Mouse (Mus musculus) heart, embryonic 16.5 days (tissue): Measurements from ENCODE around the gene Gas2l3. TPM values are rescaled to one million over a fixed set of nuclear protein-coding genes. Genes with fewer than 3 reads are reported as not detected.

Experiments
- ATAC-seq: fragments of 200-750 bp; cut with Nextera tagmentation; replicated peaks from 2 replicates; pipeline ENCODE4 v1.8.0; 2017; ENCODE audit warnings: moderate number of reproducible peaks; ENCODE audit not compliant: insufficient read depth, low FRiP score; ENCODE audit errors: extremely low read depth
- H3K27ac ChIP-seq: fragments of 300-500 bp; sonication (generic); 2 replicates; pipeline ENCODE4 v1.5.1; 2014; ENCODE audit warnings: mild to moderate bottlenecking, low read length, control low read depth, moderate library complexity
- H3K27me3 ChIP-seq: fragments of 300-500 bp; sonication (generic); 2 replicates; pipeline ENCODE4 v1.6.1; 2014; ENCODE audit warnings: low read length, mixed read lengths; ENCODE audit not compliant: control insufficient read depth, insufficient read depth
- H3K36me3 ChIP-seq: fragments of 300-500 bp; sonication (generic); 2 replicates; pipeline ENCODE4 v1.6.1; 2014; ENCODE audit not compliant: control insufficient read depth, insufficient read depth
- H3K4me1 ChIP-seq: fragments of 300-500 bp; sonication (generic); 2 replicates; pipeline ENCODE4 v1.6.1; 2014; ENCODE audit warnings: low read length, mixed read lengths; ENCODE audit not compliant: control insufficient read depth, insufficient read depth
- H3K4me2 ChIP-seq: fragments of 300-500 bp; sonication (generic); 2 replicates; pipeline ENCODE4 v1.6.1; 2014; ENCODE audit warnings: low read depth, mild to moderate bottlenecking, control low read depth, low read length
- H3K4me3 ChIP-seq: fragments of 300-500 bp; sonication (generic); 2 replicates; pipeline ENCODE4 v1.5.1; 2014; ENCODE audit warnings: mild to moderate bottlenecking, control low read depth, low read length
- H3K9ac ChIP-seq: fragments of 300-500 bp; sonication (generic); 2 replicates; pipeline ENCODE4 v1.6.1; 2014; ENCODE audit warnings: low read length, control low read depth
- H3K9me3 ChIP-seq: fragments of 300-500 bp; sonication (generic); replicated peaks from 2 replicates; pipeline ENCODE4 v1.6.1; 2016; ENCODE audit warnings: low read length; ENCODE audit not compliant: control insufficient read depth
- WGBS: fragments of 180-500 bp; shearing (Covaris S2); extraction: QIAGEN DNeasy Blood & Tissue Kit; methylation state at CpG from one replicate; pipeline ENCODE4 v1.1.7; 2014; 5-methylcytosine and 5-hydroxymethylcytosine counted together
- polyA plus RNA-seq: library from polyadenylated mRNA; unstranded; fragments of >200 nt; fragmentation: Nextera tagmentation; extraction: Ambion mirVana; gene quantifications from 2 replicates; pipeline ENCODE4 v1.2.1, GENCODE M21; 2015

The Gas2l3 gene
- polyA plus RNA-seq, 1 experiment from 2014 or later, result 20.2 TPM

GRCm38 (mm10) chr10:89435920-89436319 is 7.8 kb downstream of the Gas2l3 start:
- H3K36me3 ChIP-seq, result peaks cover 19% of the 10 kb centered on the region
- no peaks in the 10 kb centered on the region for H3K27me3 ChIP-seq
- no peaks in the 10 kb centered on the region for H3K9me3 ChIP-seq
- 64% methylated on average over 9 of the region's 9 CpGs for WGBS
- no peak overlapping the region for H3K4me2 ChIP-seq
- peaks cover 32% of the 10 kb centered on the region for H3K4me1 ChIP-seq
- ATAC-seq, result no peak
- H3K9ac ChIP-seq, result no peak overlapping the region
- H3K27ac ChIP-seq, result no peak overlapping the region
- no peak overlapping the region for H3K4me3 ChIP-seq

GRCm38 (mm10) chr10:89435413-89435812 is 8.4 kb downstream of the Gas2l3 start:
- no peak overlapping the region for H3K9ac ChIP-seq
- WGBS, result 88% methylated on average over 12 of the region's 12 CpGs
- no peak for ATAC-seq
- H3K4me1 ChIP-seq, result peaks cover 29% of the 10 kb centered on the region
- H3K4me3 ChIP-seq, result no peak overlapping the region
- peaks cover 23% of the 10 kb centered on the region for H3K36me3 ChIP-seq
- no peak overlapping the region for H3K27ac ChIP-seq
- H3K4me2 ChIP-seq, result no peak overlapping the region
- no peaks in the 10 kb centered on the region for H3K9me3 ChIP-seq
- H3K27me3 ChIP-seq, result no peaks in the 10 kb centered on the region

GRCm38 (mm10) chr10:89434509-89435210 is 9.1 kb downstream of the Gas2l3 start:
- Histone ChIP-seq H3K9me3 (no peaks in the 10 kb centered on the region), H3K36me3 (peaks cover 25% of the 10 kb centered on the region), H3K4me2 (no peak overlapping the region), H3K9ac (no peak overlapping the region), H3K4me3 (no peak overlapping the region), H3K4me1 (peaks cover 25% of the 10 kb centered on the region), H3K27me3 (no peaks in the 10 kb centered on the region), H3K27ac (no peak overlapping the region)
- WGBS, result 78% methylated on average over 17 of the region's 17 CpGs
- no peak for ATAC-seq

GRCm38 (mm10) chr10:89432743-89433142 is 11.0 kb downstream of the Gas2l3 start:
- H3K4me1 ChIP-seq, result peaks cover 8% of the 10 kb centered on the region
- no peak for ATAC-seq
- no peaks in the 10 kb centered on the region for H3K27me3 ChIP-seq
- no peak overlapping the region for H3K27ac ChIP-seq
- WGBS, result 84% methylated on average over 13 of the region's 13 CpGs
- H3K9ac ChIP-seq, result no peak overlapping the region
- H3K4me2 ChIP-seq, result no peak overlapping the region
- no peaks in the 10 kb centered on the region for H3K9me3 ChIP-seq
- H3K36me3 ChIP-seq, result peaks cover 28% of the 10 kb centered on the region
- H3K4me3 ChIP-seq, result no peak overlapping the region

- Histone ChIP-seq H3K9ac (no peak overlapping the region), H3K27ac (no peak overlapping the region), H3K4me1 (peaks cover 2% of the 10 kb centered on the region; the same call in 1 of the 2 replicates), H3K9me3 (no peaks in the 10 kb centered on the region), H3K4me3 (no peak overlapping the region), H3K27me3 (no peaks in the 10 kb centered on the region), H3K4me2 (no peak overlapping the region), H3K36me3 (peaks cover 36% of the 10 kb centered on the region)
- WGBS, result 91% methylated on average over 7 of the region's 7 CpGs
- ATAC-seq, result no peak
These were observed 13.0 kb downstream of the Gas2l3 start for GRCm38 (mm10) chr10:89430751-89431150.

- H3K27me3 ChIP-seq, result no peaks in the 10 kb centered on the region
- no peaks in the 10 kb centered on the region for H3K9me3 ChIP-seq
- no peak overlapping the region for H3K4me2 ChIP-seq
- H3K27ac ChIP-seq, result no peak overlapping the region
- no peak overlapping the region for H3K4me3 ChIP-seq
- WGBS, result 86% methylated on average over 11 of the region's 11 CpGs
- no peak for ATAC-seq
- H3K9ac ChIP-seq, result no peak overlapping the region
- H3K4me1 ChIP-seq, result no peaks in the 10 kb centered on the region
- H3K36me3 ChIP-seq, result peaks cover 39% of the 10 kb centered on the region
These were observed 18.9 kb downstream of the Gas2l3 start for GRCm38 (mm10) chr10:89424800-89425393.

- ATAC-seq, result no peak
- Histone ChIP-seq H3K4me1 (no peaks in the 10 kb centered on the region), H3K36me3 (peaks cover 35% of the 10 kb centered on the region), H3K9me3 (no peaks in the 10 kb centered on the region), H3K4me2 (no peak overlapping the region), H3K9ac (no peak overlapping the region), H3K27ac (no peak overlapping the region), H3K4me3 (no peak overlapping the region), H3K27me3 (no peaks in the 10 kb centered on the region)
- 92% methylated on average over 9 of the region's 9 CpGs for WGBS
These were observed 19.6 kb downstream of the Gas2l3 start for GRCm38 (mm10) chr10:89424217-89424616.

- Histone ChIP-seq H3K4me1 (no peaks in the 10 kb centered on the region), H3K27ac (no peak overlapping the region), H3K4me2 (no peak overlapping the region), H3K9ac (no peak overlapping the region), H3K36me3 (peaks cover 37% of the 10 kb centered on the region), H3K9me3 (no peaks in the 10 kb centered on the region), H3K27me3 (no peaks in the 10 kb centered on the region), H3K4me3 (no peak overlapping the region)
- 86% methylated on average over 9 of the region's 9 CpGs for WGBS
- no peak for ATAC-seq
These were observed 20.5 kb downstream of the Gas2l3 start for GRCm38 (mm10) chr10:89423164-89423778.

- Histone ChIP-seq H3K27ac (no peak overlapping the region), H3K27me3 (no peaks in the 10 kb centered on the region), H3K9me3 (no peaks in the 10 kb centered on the region), H3K4me2 (no peak overlapping the region), H3K36me3 (peaks cover 40% of the 10 kb centered on the region), H3K4me3 (no peak overlapping the region), H3K9ac (no peak overlapping the region), H3K4me1 (no peaks in the 10 kb centered on the region)
- no peak for ATAC-seq
- 88% methylated on average over 8 of the region's 8 CpGs for WGBS
These were observed 21.1 kb downstream of the Gas2l3 start for GRCm38 (mm10) chr10:89422504-89423158.
